Mouse (Mus musculus) ES-Bruce4 (cell line): Measurements from ENCODE around the gene Tekt5. TPM values are rescaled to one million over a fixed set of nuclear protein-coding genes. Genes with fewer than 3 reads are reported as not detected.
A peak's percentile ranks its signal among the peaks of the same experiment; 100 is the strongest.

Source experiments
- H3K27ac ChIP-seq: 2 replicates; pipeline ENCODE4 v1.5.1; 2012; ENCODE audit warnings: low read length, inconsistent platforms; ENCODE audit not compliant: insufficient read depth
- H3K27me3 ChIP-seq: 2 replicates; pipeline ENCODE4 v1.6.1; 2012; ENCODE audit warnings: mild to moderate bottlenecking, low read length, inconsistent platforms; ENCODE audit not compliant: control insufficient read depth, poor library complexity, insufficient read depth, severe bottlenecking
- H3K36me3 ChIP-seq: 2 replicates; pipeline ENCODE4 v1.6.1; 2012; ENCODE audit warnings: inconsistent platforms, mild to moderate bottlenecking, low read length, moderate library complexity; ENCODE audit not compliant: control insufficient read depth, poor library complexity, insufficient read depth, severe bottlenecking
- H3K4me1 ChIP-seq: one replicate; pipeline ENCODE4 v1.8.1; 2011; ENCODE audit warnings: low read length; ENCODE audit not compliant: control insufficient read depth, insufficient read depth
- H3K4me3 ChIP-seq: 2 replicates; pipeline ENCODE4 v1.5.1; 2011; ENCODE audit warnings: low read depth, mild to moderate bottlenecking, low read length
- H3K9ac ChIP-seq: 2 replicates; pipeline ENCODE4 v1.6.1; 2012; ENCODE audit warnings: low read depth, mild to moderate bottlenecking, inconsistent platforms; ENCODE audit not compliant: poor library complexity, severe bottlenecking
- H3K9me3 ChIP-seq: replicated peaks from 2 replicates; pipeline ENCODE4 v1.6.1; 2012; ENCODE audit warnings: mild to moderate bottlenecking, low read length, inconsistent platforms; ENCODE audit not compliant: control insufficient read depth, poor library complexity, insufficient read depth, severe bottlenecking
- CTCF ChIP-seq: IDR thresholded peaks from one replicate; pipeline ENCODE4 v1.8.1; 2011; ENCODE audit warnings: low read depth, low read length
- EP300 ChIP-seq: IDR thresholded peaks from 2 replicates; pipeline ENCODE4 v1.6.1; 2011; ENCODE audit warnings: low read depth, low read length; ENCODE audit not compliant: insufficient read depth
- POLR2A ChIP-seq: IDR thresholded peaks from one replicate; pipeline ENCODE4 v1.8.1; 2011; ENCODE audit warnings: low read length; ENCODE audit not compliant: insufficient read depth
- polyA plus RNA-seq: library from polyadenylated mRNA; stranded (reverse); fragments of >200 nt; gene quantifications from 2 replicates; pipeline ENCODE4 v1.2.4, GENCODE M21; 2011; ENCODE audit warnings: low read depth; ENCODE audit not compliant: missing spikeins, insufficient read depth, insufficient read length

Gene Tekt5
- polyA plus RNA-seq, 1 experiment, result 0.55 TPM

- H3K9ac ChIP-seq, result no peak overlapping the region
- no peaks in the 10 kb centered on the region for H3K9me3 ChIP-seq
- H3K27me3 ChIP-seq, result no peaks in the 10 kb centered on the region
- no peak for TF ChIP-seq EP300
- no peak for TF ChIP-seq POLR2A
- TF ChIP-seq CTCF, result no peak
- H3K4me3 ChIP-seq, result no peak overlapping the region
- no peak overlapping the region for H3K27ac ChIP-seq
- H3K4me1 ChIP-seq, result peaks cover 9% of the 10 kb centered on the region
- no peaks in the 10 kb centered on the region for H3K36me3 ChIP-seq
Measured at GRCm38 (mm10) chr16:10363061-10363460, 32.2 kb downstream of the Tekt5 start.

DNA sequence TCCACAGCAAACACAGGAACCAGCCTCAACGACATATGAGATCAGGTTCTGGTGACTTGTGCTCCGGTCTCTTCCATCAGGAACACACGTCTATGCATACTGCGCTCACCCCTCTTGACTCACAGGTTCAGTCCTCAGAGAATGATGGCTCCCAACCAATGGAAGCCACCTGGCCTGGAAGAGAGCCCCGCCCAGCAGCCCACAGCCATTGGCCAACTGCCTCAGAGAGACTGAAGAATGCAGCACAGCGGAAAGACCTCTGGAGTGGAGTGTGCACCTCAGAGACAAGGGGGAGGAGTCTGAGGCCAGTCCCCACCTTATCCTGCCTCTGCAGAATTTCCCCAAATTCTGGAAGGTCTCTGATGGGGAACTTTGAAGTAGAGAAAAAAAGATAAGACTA lies 36.0 kb downstream of the Tekt5 start:
- Histone ChIP-seq H3K4me1 (peaks cover 3% of the 10 kb centered on the region), H3K36me3 (no peaks in the 10 kb centered on the region), H3K27ac (no peak overlapping the region), H3K4me3 (no peak overlapping the region), H3K27me3 (no peaks in the 10 kb centered on the region), H3K9ac (no peak overlapping the region), H3K9me3 (no peaks in the 10 kb centered on the region)
- TF ChIP-seq EP300, result no peak
- no peak for TF ChIP-seq CTCF
- no peak for TF ChIP-seq POLR2A

- TF ChIP-seq EP300 (peak; percentile 60; the same call in 1 of the 2 replicates), POLR2A (peak; percentile 7), CTCF (no peak)
- Histone ChIP-seq H3K4me3 (peak overlapping the region; percentile 23; the same call in 1 of the 2 replicates), H3K27ac (no peak overlapping the region)
Measured at GRCm38 (mm10) chr16:10358010-10358934, 37.0 kb downstream of the Tekt5 start.

DNA sequence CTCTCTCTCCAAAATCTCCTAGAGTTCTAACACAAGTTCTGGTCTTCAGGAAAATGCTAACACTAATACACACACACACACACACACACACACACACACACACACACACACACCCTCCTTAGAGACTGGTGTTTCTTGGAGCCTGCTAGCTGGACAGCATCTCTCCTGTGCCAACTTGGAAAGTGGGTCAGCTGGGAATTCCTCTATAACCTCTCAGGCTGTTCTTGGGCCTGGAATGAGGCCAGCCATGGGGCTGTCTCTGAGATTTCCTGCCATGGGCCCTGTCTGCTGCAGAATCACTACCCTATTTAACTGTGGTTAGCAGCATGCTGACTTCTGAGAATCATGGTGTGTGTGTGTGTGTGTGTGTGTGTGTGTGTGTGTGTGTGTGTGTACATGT lies 40.3 kb downstream of the Tekt5 start:
- no peaks in the 10 kb centered on the region for H3K9me3 ChIP-seq
- no peak for TF ChIP-seq CTCF
- H3K36me3 ChIP-seq, result no peaks in the 10 kb centered on the region
- H3K4me3 ChIP-seq, result no peak overlapping the region
- H3K9ac ChIP-seq, result no peak overlapping the region
- H3K27me3 ChIP-seq, result no peaks in the 10 kb centered on the region
- no peak overlapping the region for H3K27ac ChIP-seq
- peaks cover 4% of the 10 kb centered on the region for H3K4me1 ChIP-seq

More at GRCm38 (mm10) chr16:10358010-10358934, 37.0 kb downstream of the Tekt5 start:
- Histone ChIP-seq H3K36me3 (no peaks in the 10 kb centered on the region), H3K4me1 (peaks cover 3% of the 10 kb centered on the region), H3K27me3 (no peaks in the 10 kb centered on the region), H3K9me3 (no peaks in the 10 kb centered on the region), H3K9ac (no peak overlapping the region)

- no peak overlapping the region for H3K4me3 ChIP-seq
- peaks cover 2% of the 10 kb centered on the region for H3K4me1 ChIP-seq
- no peak overlapping the region for H3K9ac ChIP-seq
- no peaks in the 10 kb centered on the region for H3K9me3 ChIP-seq
- TF ChIP-seq EP300 (0 out of 2 replicates have a peak, but pooled peaks have one; percentile 38), POLR2A (no peak)
- H3K36me3 ChIP-seq, result no peaks in the 10 kb centered on the region
- H3K27me3 ChIP-seq, result no peaks in the 10 kb centered on the region
- H3K27ac ChIP-seq, result no peak overlapping the region
Measured at GRCm38 (mm10) chr16:10351050-10351636, 44.1 kb downstream of the Tekt5 start.

GRCm38 (mm10) chr16:10349876-10350275 lies 45.4 kb downstream of the Tekt5 start:
- Histone ChIP-seq H3K4me1 (peaks cover 2% of the 10 kb centered on the region), H3K4me3 (no peak overlapping the region), H3K27ac (no peak overlapping the region), H3K27me3 (no peaks in the 10 kb centered on the region), H3K9me3 (no peaks in the 10 kb centered on the region), H3K36me3 (no peaks in the 10 kb centered on the region), H3K9ac (no peak overlapping the region)
- TF ChIP-seq CTCF (no peak), EP300 (no peak), POLR2A (no peak)
